Mouse (Mus musculus) T-helper 1 cell (primary cell): Measurements from ENCODE around the gene 0610040J01Rik.

Source experiments
- in situ Hi-C: fragments of 300-600 bp; cut with MboI, MseI; formaldehyde crosslinking; loops from one replicate; pipeline ENCODE4 v1.15.1; 2025; ENCODE audit warnings: high pct_unique_total_duplicates

0610040J01Rik gene

GRCm38 (mm10) chr5:63828380-63829185 lies 16.4 kb downstream of the 0610040J01Rik start:
- in situ Hi-C loops, result no loop called here

GRCm38 (mm10) chr5:63831054-63831453 lies 18.9 kb downstream of the 0610040J01Rik start:
- in situ Hi-C loops, result no loop called here

GRCm38 (mm10) chr5:63833955-63834354 lies 21.8 kb downstream of the 0610040J01Rik start:
- in situ Hi-C loops, result no loop called here

- in situ Hi-C loops, result no loop called here
Observed at GRCm38 (mm10) chr5:63834435-63834834, 22.3 kb downstream of the 0610040J01Rik start.

- in situ Hi-C loops, result no loop called here
Observed at GRCm38 (mm10) chr5:63837115-63837514, 25.0 kb downstream of the 0610040J01Rik start.

GRCm38 (mm10) chr5:63837851-63838250 lies 25.7 kb downstream of the 0610040J01Rik start:
- in situ Hi-C loops, result no loop called here

GRCm38 (mm10) chr5:63839801-63840416 lies 27.7 kb downstream of the 0610040J01Rik start:
- in situ Hi-C loops, result no loop called here

GRCm38 (mm10) chr5:63847080-63847479 lies 34.9 kb downstream of the 0610040J01Rik start:
- in situ Hi-C loops, result no loop called here

GRCm38 (mm10) chr5:63847541-63848226 lies 35.5 kb downstream of the 0610040J01Rik start:
- in situ Hi-C loops, result no loop called here

- in situ Hi-C loops, result no loop called here
Observed at GRCm38 (mm10) chr5:63858901-63859300, 46.7 kb downstream of the 0610040J01Rik start.

GRCm38 (mm10) chr5:63867421-63867820 lies 55.3 kb downstream of the 0610040J01Rik start:
- in situ Hi-C loops, result no loop called here

GRCm38 (mm10) chr5:63872176-63872932 lies 60.2 kb downstream of the 0610040J01Rik start:
- in situ Hi-C loops, result no loop called here

- in situ Hi-C loops, result no loop called here
Observed at GRCm38 (mm10) chr5:63874880-63875279, 62.7 kb downstream of the 0610040J01Rik start.

GRCm38 (mm10) chr5:63876081-63876480 lies 63.9 kb downstream of the 0610040J01Rik start:
- in situ Hi-C loops, result no loop called here

- in situ Hi-C loops, result no loop called here
Observed at GRCm38 (mm10) chr5:63879026-63879425, 66.9 kb downstream of the 0610040J01Rik start.

- in situ Hi-C loops, result loop anchor here (5.0 to 10.0 kb wide), 2 partner anchors 74 to 991 kb away; partner anchors contain the start of gene 0610040J01Rik
Observed at GRCm38 (mm10) chr5:63886292-63886691, 74.1 kb downstream of the 0610040J01Rik start.

GRCm38 (mm10) chr5:63886709-63887108 lies 74.5 kb downstream of the 0610040J01Rik start:
- in situ Hi-C loops, result loop anchor here (5.0 to 10.0 kb wide), 2 partner anchors 74 to 992 kb away; partner anchors contain the start of gene 0610040J01Rik

GRCm38 (mm10) chr5:63887111-63887510 lies 74.9 kb downstream of the 0610040J01Rik start:
- in situ Hi-C loops, result loop anchor here (5.0 to 10.0 kb wide), 2 partner anchors 75 to 992 kb away; partner anchors contain the start of gene 0610040J01Rik

GRCm38 (mm10) chr5:63891241-63891640 lies 79.1 kb downstream of the 0610040J01Rik start:
- in situ Hi-C loops, result no loop called here

- in situ Hi-C loops, result no loop called here
Observed at GRCm38 (mm10) chr5:63891912-63892311, 79.7 kb downstream of the 0610040J01Rik start.
